Mouse (Mus musculus) stomach, embryonic 15.5 days (tissue): Measurements from ENCODE around the gene Spata25. TPM values are rescaled to one million over a fixed set of nuclear protein-coding genes. Genes with fewer than 3 reads are reported as not detected.
A peak's percentile ranks its signal among the peaks of the same experiment; 100 is the strongest.

Experiments used
- ATAC-seq: fragments of 200-750 bp; cut with Nextera tagmentation; 2 replicates; pipeline ENCODE4 v1.8.0; 2017; ENCODE audit warnings: low read depth, moderate number of reproducible peaks, moderate TSS enrichment; ENCODE audit not compliant: insufficient read depth, low FRiP score
- H3K27ac ChIP-seq: fragments of 300-500 bp; sonication (generic); 2 replicates; pipeline ENCODE4 v1.5.1; 2015; ENCODE audit warnings: mild to moderate bottlenecking, inconsistent platforms
- H3K27me3 ChIP-seq: fragments of 300-500 bp; sonication (generic); replicated peaks from 2 replicates; pipeline ENCODE4 v1.6.1; 2015; ENCODE audit warnings: inconsistent platforms
- H3K36me3 ChIP-seq: fragments of 300-500 bp; sonication (generic); 2 replicates; pipeline ENCODE4 v1.6.1; 2015; ENCODE audit warnings: inconsistent platforms
- H3K4me1 ChIP-seq: fragments of 300-500 bp; sonication (generic); 2 replicates; pipeline ENCODE4 v1.6.1; 2015; ENCODE audit warnings: inconsistent platforms
- H3K4me2 ChIP-seq: fragments of 300-500 bp; sonication (generic); 2 replicates; pipeline ENCODE4 v1.6.1; 2015; ENCODE audit warnings: mild to moderate bottlenecking, inconsistent platforms
- H3K4me3 ChIP-seq: fragments of 300-500 bp; sonication (generic); replicated peaks from 2 replicates; pipeline ENCODE4 v1.5.1; 2015; ENCODE audit warnings: inconsistent platforms
- H3K9ac ChIP-seq: fragments of 300-500 bp; sonication (generic); 2 replicates; pipeline ENCODE4 v1.6.1; 2015; ENCODE audit warnings: inconsistent platforms
- H3K9me3 ChIP-seq: fragments of 300-500 bp; sonication (generic); 2 replicates; pipeline ENCODE4 v1.6.1; 2016; ENCODE audit warnings: inconsistent platforms
- WGBS: fragments of 180-500 bp; shearing (Covaris S2); methylation state at CpG from one replicate; pipeline ENCODE4 v1.1.7; 2015; 5-methylcytosine and 5-hydroxymethylcytosine counted together
- polyA plus RNA-seq: library from polyadenylated mRNA; unstranded; fragments of >200 nt; fragmentation: Nextera tagmentation; extraction: Ambion mirVana; gene quantifications from 2 replicates; pipeline ENCODE4 v1.2.1, GENCODE M21; 2015

Gene Spata25
- polyA plus RNA-seq, 1 experiment from 2014 or later = not detected

DNA sequence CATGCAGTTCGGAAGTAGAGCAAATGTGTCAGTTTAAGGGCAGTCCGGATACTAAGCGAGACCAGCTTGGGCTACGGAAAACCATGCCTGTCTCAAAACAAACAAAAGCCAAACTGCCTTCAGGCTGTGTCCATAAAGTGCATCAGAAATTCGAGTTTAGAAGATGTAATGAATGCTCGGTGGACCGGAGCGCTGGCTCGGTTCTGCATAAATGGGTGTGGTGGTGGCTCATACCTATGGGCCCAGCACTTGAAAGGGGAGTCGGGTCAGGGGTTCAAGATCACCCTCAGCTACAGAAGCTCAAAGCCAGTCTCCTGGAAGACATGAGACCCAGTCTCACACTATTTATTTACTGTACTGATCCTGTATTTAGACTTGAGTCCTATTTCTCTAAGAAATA lies 40.6 kb downstream of the Spata25 start:
- 79% methylated on average over 10 of the region's 10 CpGs for WGBS
- peaks cover 11% of the 10 kb centered on the region for H3K36me3 ChIP-seq

DNA sequence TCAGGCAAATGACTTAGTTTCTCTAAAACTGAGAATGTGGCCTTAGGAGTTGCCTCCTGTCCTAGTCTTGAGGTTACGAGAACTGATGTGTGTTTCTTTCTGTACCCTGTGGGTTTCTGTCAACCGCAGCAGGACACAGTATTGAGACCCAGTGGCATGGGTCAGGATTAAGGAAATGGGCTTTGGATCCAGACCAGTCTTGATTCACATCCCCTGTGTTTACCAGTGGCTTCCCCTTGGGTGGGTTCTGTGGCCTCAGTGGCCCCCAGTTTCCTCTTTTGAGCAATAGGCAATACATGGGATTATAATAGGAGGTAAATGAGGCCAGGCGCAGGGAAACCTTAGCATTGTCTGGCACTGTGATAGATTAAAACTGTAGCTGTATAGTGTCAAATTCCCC lies 41.3 kb downstream of the Spata25 start:
- Histone ChIP-seq H3K9me3 (no peaks in the 10 kb centered on the region), H3K4me2 (peak overlapping the region; percentile 84), H3K4me3 (peak overlapping the region; percentile 68; the same call in 1 of the 2 replicates), H3K27ac (0 out of 2 replicates have a peak overlapping the region, but pooled peaks have one; percentile 6), H3K9ac (no peak overlapping the region), H3K4me1 (peaks cover 21% of the 10 kb centered on the region; the same call in 1 of the 2 replicates), H3K36me3 (peaks cover 4% of the 10 kb centered on the region), H3K27me3 (no peaks in the 10 kb centered on the region)
- WGBS = 79% methylated on average over 3 of the region's 3 CpGs
- ATAC-seq = no peak

More for the DNA sequence above, 40.6 kb downstream of the Spata25 start:
- Histone ChIP-seq H3K27ac (no peak overlapping the region), H3K4me2 (no peak overlapping the region), H3K27me3 (no peaks in the 10 kb centered on the region), H3K9ac (no peak overlapping the region), H3K4me1 (peaks cover 21% of the 10 kb centered on the region; the same call in 1 of the 2 replicates), H3K4me3 (no peak overlapping the region), H3K9me3 (no peaks in the 10 kb centered on the region)
- no peak for ATAC-seq

DNA sequence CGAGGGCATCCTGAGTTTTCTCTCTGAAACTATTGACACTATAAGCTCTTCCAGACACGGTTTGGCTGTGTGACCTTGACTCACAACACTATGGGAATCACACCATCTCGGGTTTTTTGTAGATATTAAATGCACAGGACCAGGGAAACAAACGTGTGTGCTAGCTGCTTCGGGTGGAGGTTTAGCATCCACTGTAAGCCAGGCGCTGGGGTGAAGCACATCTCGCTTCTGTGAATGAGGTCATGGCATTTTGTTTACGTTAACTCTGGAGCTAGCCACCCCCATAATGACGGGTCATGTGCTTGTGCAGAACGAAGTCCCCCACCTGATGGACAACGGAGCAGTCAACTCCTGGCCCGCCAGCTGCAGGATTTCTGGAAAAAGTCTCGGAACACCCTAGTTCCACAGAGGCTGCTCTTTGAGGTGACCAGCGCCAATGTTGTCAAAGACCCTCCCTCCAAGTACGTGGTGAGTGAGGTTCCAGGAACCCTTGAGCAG lies 41.9 kb downstream of the Spata25 start:
- peak overlapping the region; percentile 84 for H3K4me2 ChIP-seq
- no peaks in the 10 kb centered on the region for H3K9me3 ChIP-seq
- peak overlapping the region; percentile 73 for H3K9ac ChIP-seq
- no peaks in the 10 kb centered on the region for H3K36me3 ChIP-seq
- no peaks in the 10 kb centered on the region for H3K27me3 ChIP-seq
- WGBS = 10% methylated on average over 15 of the region's 15 CpGs
- H3K4me1 ChIP-seq = peaks cover 21% of the 10 kb centered on the region; the same call in 1 of the 2 replicates
- H3K4me3 ChIP-seq = peak overlapping the region; percentile 68
- no peak for ATAC-seq
- H3K27ac ChIP-seq = peak overlapping the region; percentile 94

DNA sequence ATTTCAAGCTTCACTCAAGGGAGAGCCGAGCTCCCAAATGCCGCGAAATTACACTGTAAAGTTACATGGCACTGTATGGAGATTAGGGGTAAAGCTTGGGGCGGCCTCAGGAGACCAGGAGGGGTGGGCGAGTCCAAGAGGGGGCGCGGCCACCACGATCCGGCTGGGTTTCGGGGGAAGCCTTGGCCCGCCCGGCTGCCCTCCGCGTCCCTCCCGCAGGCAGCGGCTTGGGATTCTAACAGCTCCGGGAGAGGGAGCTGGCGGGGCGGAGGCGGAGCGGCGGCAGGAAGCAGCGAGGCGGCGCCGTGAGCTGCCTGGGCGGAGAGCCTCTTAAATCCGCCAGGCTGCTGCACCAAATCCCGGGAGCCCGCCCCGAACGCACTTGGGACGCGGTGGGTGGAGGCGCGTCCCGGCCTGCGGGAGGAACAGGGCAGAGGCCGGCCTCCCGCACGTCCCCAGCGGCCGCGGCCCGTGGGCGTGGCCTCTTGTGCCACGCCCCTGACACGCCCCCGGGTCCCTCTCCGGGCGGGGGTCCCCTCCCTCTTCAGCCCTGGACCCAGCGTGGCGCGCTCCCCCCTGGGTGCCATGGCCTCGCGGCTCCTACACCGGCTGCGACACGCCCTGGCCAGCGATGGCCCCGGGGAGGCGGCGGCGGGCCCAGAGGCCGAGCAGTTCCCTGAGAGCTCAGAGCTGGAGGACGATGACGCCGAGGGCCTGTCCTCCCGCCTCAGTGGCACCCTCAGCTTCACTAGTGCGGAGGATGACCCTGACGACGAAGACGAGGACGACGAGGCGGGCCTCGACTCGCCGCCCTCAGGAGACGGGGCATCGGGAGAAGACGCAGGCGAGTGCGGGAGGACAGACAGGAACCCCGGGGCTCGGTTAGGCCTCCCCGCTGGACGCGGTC lies 42.6 kb downstream of the Spata25 start, which contains the start of gene Snx21:
TSS of gene Snx21 (plus strand) at position 343 of the 907 bp plus-strand sequence.
- peak within 1 kb of the TSS; percentile 68 for H3K4me3 ChIP-seq
- peak; percentile 94 for ATAC-seq
- peak within 1 kb of the TSS; percentile 73 for H3K9ac ChIP-seq
- H3K9me3 ChIP-seq = no peaks in the 10 kb centered on the region
- H3K4me2 ChIP-seq = peak within 1 kb of the TSS; percentile 84
- under 1% methylated on average over 75 of the region's 89 CpGs for WGBS
- no peaks in the 10 kb centered on the region for H3K36me3 ChIP-seq
- H3K27ac ChIP-seq = peak within 1 kb of the TSS; percentile 94
- H3K27me3 ChIP-seq = no peaks in the 10 kb centered on the region
- H3K4me1 ChIP-seq = peaks cover 21% of the 10 kb centered on the region; the same call in 1 of the 2 replicates

DNA sequence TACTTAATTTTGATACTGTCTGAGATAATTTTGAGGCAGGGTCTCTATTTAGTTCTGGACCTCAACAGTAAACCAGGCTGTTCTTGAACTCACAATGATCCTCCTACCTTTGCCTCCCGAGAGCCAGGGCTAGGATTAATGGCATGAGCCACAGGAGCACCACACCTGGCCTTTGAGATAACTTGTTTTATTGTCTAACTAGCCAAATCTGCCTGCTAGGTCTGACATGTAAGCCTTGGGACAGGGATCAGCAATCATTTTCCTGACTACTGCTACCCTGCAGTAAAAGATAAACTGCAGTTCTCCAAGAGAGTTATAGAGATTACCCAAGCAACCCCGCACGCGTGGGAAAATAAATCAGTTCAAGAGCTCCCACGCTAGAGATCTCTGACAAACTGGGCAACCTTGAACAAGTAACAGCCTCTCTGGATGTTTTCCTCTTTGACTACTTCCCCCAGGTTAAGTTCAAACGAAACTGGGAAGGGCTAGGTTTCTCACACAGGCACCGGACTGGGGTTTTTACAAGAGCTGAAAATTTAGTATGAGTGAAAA lies 43.4 kb downstream of the Spata25 start:
- WGBS = under 1% methylated on average over 7 of the region's 7 CpGs
- H3K27ac ChIP-seq = peak overlapping the region; percentile 94
- no peaks in the 10 kb centered on the region for H3K36me3 ChIP-seq
- H3K27me3 ChIP-seq = no peaks in the 10 kb centered on the region
- no peaks in the 10 kb centered on the region for H3K9me3 ChIP-seq
- H3K9ac ChIP-seq = peak overlapping the region; percentile 73; the same call in 1 of the 2 replicates
- H3K4me1 ChIP-seq = peaks cover 21% of the 10 kb centered on the region; the same call in 1 of the 2 replicates
- no peak for ATAC-seq
- peak overlapping the region; percentile 84 for H3K4me2 ChIP-seq
- H3K4me3 ChIP-seq = peak overlapping the region; percentile 68

DNA sequence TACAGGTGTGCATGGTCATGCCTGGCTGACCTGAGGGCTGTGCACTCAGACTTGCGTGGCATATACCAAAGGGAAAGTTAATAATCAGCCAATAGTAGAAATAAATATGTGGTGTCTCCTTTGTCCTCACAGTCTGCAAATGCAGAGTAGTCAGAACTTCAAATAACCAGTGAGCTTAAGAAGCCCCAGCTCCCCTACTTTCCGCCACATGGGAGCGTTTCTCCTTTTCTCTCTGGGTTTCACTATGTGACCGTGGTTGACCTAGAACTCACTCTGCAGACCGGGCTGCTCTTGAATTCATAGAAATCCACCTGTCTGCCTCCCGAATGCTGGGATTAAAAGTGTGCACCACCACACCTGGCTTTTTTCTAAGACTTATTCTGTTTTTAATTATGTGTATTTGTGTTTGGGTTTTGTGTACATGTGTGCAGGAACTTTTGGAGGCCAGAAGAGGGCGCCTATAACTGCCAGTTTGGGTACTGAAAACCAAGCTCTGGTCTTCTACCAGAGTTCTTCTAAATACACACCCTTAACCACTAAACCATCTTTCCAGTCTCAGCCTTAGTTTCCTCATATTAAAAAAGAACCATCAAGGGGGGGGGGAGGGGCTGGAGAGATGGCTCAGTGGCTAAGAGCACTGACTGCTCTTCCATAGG lies 44.3 kb downstream of the Spata25 start:
- H3K9me3 ChIP-seq = no peaks in the 10 kb centered on the region
- ATAC-seq = no peak
- H3K36me3 ChIP-seq = no peaks in the 10 kb centered on the region
- H3K4me1 ChIP-seq = peaks cover 21% of the 10 kb centered on the region; the same call in 1 of the 2 replicates
- H3K4me2 ChIP-seq = no peak overlapping the region
- WGBS = 74% methylated on average over 7 of the region's 7 CpGs
- no peak overlapping the region for H3K27ac ChIP-seq
- H3K27me3 ChIP-seq = no peaks in the 10 kb centered on the region
- H3K4me3 ChIP-seq = no peak overlapping the region
- no peak overlapping the region for H3K9ac ChIP-seq

DNA sequence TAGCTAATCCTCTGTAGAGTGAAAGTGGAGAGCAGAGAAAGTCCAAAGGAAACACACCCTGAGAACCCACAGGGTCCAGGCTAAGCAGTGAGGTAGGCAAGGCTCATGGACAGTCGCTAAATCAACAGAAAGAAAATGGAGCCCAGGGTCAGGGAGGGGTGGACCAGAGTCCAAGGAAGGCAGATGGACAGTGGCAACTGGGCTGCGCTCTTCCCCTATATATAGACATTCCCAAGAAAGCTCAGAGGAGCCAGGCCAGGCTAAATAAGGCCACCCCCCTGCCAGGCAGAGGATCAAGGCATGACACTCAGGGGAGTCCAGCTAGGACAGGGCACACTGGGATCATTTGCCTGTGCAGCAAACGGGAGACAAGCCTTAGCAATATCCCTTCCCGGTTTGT lies 46.5 kb downstream of the Spata25 start:
- Histone ChIP-seq H3K27ac (no peak overlapping the region), H3K9me3 (no peaks in the 10 kb centered on the region), H3K4me3 (no peak overlapping the region), H3K36me3 (no peaks in the 10 kb centered on the region), H3K9ac (no peak overlapping the region), H3K4me1 (peaks cover 9% of the 10 kb centered on the region; the same call in 1 of the 2 replicates), H3K4me2 (no peak overlapping the region), H3K27me3 (no peaks in the 10 kb centered on the region)
- 67% methylated on average over 4 of the region's 4 CpGs for WGBS
- no peak for ATAC-seq

DNA sequence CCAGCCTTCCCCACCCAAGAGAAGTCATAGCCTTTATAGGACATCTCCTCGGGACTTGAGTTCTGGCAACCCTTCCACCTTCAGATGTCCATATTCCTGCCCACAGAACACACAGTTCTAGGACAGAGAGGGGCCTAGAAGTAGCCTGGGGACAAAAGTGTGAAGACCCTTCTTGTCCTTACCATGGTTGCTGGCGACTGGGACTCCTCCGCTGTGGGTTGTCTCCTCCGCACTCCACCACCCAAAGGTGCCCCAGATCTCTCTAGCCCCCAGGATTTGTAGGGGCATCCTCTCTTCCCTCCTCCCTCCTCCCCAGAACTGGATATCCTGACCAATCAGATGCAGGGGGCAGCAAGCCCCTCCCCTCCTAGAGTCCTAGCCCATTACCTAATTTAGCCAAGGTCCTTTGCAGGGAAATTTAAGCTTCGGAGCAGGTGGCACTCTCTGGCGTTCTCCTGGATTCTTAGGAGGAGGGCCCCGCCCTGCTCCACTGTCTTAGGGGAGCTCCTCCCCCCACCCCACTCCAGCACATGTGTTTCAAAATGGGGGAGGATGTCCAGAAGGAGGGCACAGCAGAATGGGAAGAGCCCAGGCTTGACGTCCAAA lies 48.8 kb downstream of the Spata25 start, which contains the start of gene Tnnc2:
TSS of gene Tnnc2 (minus strand) at position 487 of the 606 bp plus-strand sequence.
- ATAC-seq = no peak
- no peak within 1 kb of the TSS for H3K4me3 ChIP-seq
- WGBS = 73% methylated on average over 8 of the region's 8 CpGs
- H3K27me3 ChIP-seq = no peaks in the 10 kb centered on the region
- peaks cover 1% of the 10 kb centered on the region; the same call in 1 of the 2 replicates for H3K4me1 ChIP-seq
- no peak within 1 kb of the TSS for H3K9ac ChIP-seq
- H3K36me3 ChIP-seq = no peaks in the 10 kb centered on the region
- H3K27ac ChIP-seq = no peak within 1 kb of the TSS
- no peaks in the 10 kb centered on the region for H3K9me3 ChIP-seq
- H3K4me2 ChIP-seq = no peak within 1 kb of the TSS

DNA sequence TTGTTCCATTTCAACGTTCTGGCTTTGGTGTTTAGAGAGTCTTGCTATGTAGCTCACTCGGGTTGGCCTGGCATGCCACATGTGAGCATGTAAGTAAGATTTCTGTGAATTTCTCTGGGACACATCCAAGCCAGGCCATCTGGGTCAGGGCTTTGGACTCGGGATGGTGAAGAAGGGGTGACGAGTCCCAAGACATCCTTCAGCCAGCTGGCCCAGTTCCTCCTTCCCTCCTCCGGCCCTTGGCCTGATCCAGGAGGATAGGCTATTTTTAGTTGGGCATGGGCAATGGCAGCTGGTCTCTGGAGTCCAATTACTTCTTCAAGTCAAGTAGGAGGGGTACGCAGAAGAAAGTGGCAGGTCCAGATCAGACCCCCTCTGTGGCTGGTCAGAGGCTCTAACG lies 49.5 kb downstream of the Spata25 start:
- no peak for ATAC-seq
- Histone ChIP-seq H3K4me1 (no peaks in the 10 kb centered on the region), H3K4me2 (no peak overlapping the region), H3K4me3 (no peak overlapping the region), H3K9ac (no peak overlapping the region), H3K27ac (no peak overlapping the region), H3K36me3 (no peaks in the 10 kb centered on the region), H3K27me3 (no peaks in the 10 kb centered on the region), H3K9me3 (no peaks in the 10 kb centered on the region)
- WGBS = 81% methylated on average over 7 of the region's 7 CpGs

DNA sequence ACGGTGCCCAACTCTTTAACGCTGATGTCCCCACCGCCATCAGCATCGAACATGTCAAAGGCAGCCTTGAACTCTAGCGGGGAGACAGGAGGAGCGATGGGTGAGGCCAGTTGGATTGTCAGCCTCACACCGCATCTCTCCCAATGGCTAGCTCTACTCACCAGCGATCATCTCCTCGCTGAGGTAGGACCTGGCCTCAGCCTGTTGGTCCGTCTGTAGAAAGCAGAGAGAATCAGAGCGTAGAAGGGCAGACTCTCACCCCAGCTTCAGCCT lies 50.4 kb downstream of the Spata25 start:
- Histone ChIP-seq H3K36me3 (no peaks in the 10 kb centered on the region), H3K27ac (no peak overlapping the region), H3K4me3 (no peak overlapping the region), H3K4me1 (no peaks in the 10 kb centered on the region), H3K4me2 (no peak overlapping the region), H3K27me3 (no peaks in the 10 kb centered on the region), H3K9me3 (no peaks in the 10 kb centered on the region), H3K9ac (no peak overlapping the region)
- ATAC-seq = no peak
- WGBS = 90% methylated on average over 11 of the region's 11 CpGs

DNA sequence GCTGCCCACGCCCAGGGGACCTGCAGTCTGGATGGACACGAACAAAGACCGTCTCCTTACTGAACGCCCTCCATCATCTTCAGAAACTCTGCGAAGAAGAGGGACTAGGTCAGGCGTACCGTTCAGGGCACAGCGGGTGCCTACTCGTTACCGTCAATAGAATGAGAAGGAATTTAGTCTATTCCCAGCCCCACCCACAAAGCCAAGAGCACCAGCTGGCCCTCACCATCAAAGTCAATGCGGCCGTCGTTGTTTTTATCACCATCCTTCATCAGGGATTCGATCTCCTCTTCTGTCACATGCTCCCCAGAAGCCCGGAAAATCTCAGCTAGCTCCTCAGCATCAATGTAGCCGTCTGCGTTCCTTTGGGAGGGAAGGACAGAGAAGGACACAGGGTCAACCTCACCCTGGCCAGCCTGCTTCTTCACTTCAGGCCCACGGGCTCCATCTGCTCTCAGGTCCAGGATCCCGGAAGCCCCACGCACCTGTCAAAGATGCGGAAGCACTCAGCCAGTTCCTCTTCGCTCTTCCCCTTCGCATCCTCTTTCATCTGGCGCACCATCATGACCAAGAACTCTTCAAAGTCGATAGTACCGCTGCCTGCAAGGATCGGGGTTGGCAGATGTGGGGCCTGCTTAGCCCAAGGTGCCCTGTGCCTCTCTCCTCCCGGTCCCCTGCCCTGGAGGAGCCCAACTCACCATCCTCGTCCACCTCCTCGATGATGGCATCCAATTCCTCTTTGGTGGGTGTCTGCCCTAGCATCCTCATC lies 50.9 kb downstream of the Spata25 start:
- Histone ChIP-seq H3K27ac (no peak overlapping the region), H3K27me3 (no peaks in the 10 kb centered on the region), H3K4me2 (no peak overlapping the region), H3K4me3 (no peak overlapping the region), H3K9me3 (no peaks in the 10 kb centered on the region), H3K4me1 (no peaks in the 10 kb centered on the region), H3K36me3 (no peaks in the 10 kb centered on the region), H3K9ac (no peak overlapping the region)
- 79% methylated on average over 30 of the region's 30 CpGs for WGBS
- ATAC-seq = no peak
